In the genomic region with DNA sequence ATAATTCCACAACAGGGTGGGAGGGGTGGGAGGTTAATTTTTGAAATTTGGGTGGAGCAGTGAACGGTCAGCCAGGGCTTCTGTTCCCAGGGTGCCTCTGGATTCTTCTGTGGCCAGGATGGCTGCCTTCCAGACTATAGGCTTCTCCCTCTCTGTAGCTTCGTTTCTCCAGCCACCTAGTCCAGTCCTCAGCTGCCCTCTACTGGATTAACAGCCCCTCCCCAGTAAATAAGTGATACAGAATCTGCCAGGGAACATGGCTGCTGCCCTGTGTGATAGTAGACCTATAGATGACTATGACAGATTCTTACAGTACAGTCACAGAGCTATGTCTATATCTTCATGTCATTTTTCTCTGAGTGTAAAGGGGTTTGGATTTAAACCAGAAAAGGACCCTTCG, we compare ENCODE assay signal across 13 mouse cellular contexts.
DNase-seq lines count a peak whose midpoint lies in the region; ATAC-seq and TF ChIP-seq lines count a peak whose summit lies in the region.
"Had no signal": no experiment of that assay in that cellular context is flagged by ENCODE, and none has a peak within 500 bp of the region (broad histone marks: within the 10 kb centered on the region; RNA-seq: fewer than 3 reads in every experiment).

No protein-coding gene starts in this region.

- 37% methylated on average over 3 of the region's 3 CpGs for WGBS in hindbrain, embryonic 14.5 days
- WGBS in hindbrain, embryonic 13.5 days, result 35% methylated on average over 3 of the region's 3 CpGs
- 35% methylated on average over 3 of the region's 3 CpGs for whole genome bisulfite sequencing in lung, embryonic 14.5 days
- 40% methylated on average over 3 of the region's 3 CpGs for whole genome bisulfite sequencing in midbrain, embryonic 14.5 days

- ATAC-seq in hindbrain, embryonic 14.5 days (ENCODE audit: low FRiP score), result no peak
- ATAC-seq in hindbrain, embryonic 13.5 days (ENCODE audit: low FRiP score), result no peak
- peak; percentile 41; the same call in 1 of the 2 replicates for ATAC-seq in lung, embryonic 14.5 days (ENCODE audit: insufficient read depth)
- no peak; the same call in 1 of the 2 replicates for ATAC-seq in midbrain, embryonic 14.5 days (ENCODE audit: low FRiP score, low TSS enrichment)
- no peak for ATAC-seq in frontal cortex, adult (ENCODE audit: low TSS enrichment)

- no peak overlapping the region for H3K4me2 ChIP-seq in hindbrain, embryonic 14.5 days (replicated peaks)
- no peak overlapping the region for H3K4me2 ChIP-seq in hindbrain, embryonic 13.5 days
- H3K4me2 ChIP-seq in lung, embryonic 14.5 days, result no peak overlapping the region
- H3K4me2 ChIP-seq in midbrain, embryonic 14.5 days (ENCODE audit: low read length), result no peak overlapping the region
- H3K4me2 ChIP-seq: heart, embryonic 15.5 days; liver, embryonic 13.5 days; neural tube, embryonic 12.5 days had no signal

- peak; percentile 51 for TF ChIP-seq CTCF in lung, embryonic 14.5 days (IDR thresholded peaks at IDR 0.05; ENCODE audit: low read depth)

- no peaks in the 10 kb centered on the region for H3K9me3 ChIP-seq in hindbrain, embryonic 14.5 days (ENCODE audit: control insufficient read depth, low read length)
- H3K9me3 ChIP-seq in hindbrain, embryonic 13.5 days, result no peaks in the 10 kb centered on the region
- no peaks in the 10 kb centered on the region for H3K9me3 ChIP-seq in lung, embryonic 14.5 days (ENCODE audit: low read depth, low read length)
- no peaks in the 10 kb centered on the region for H3K9me3 ChIP-seq in midbrain, embryonic 14.5 days (ENCODE audit: control insufficient read depth, low read length)
- H3K9me3 ChIP-seq: heart, embryonic 15.5 days; liver, embryonic 13.5 days; neural tube, embryonic 12.5 days had no signal

- no peak overlapping the region for H3K4me3 ChIP-seq in hindbrain, embryonic 14.5 days (replicated peaks; ENCODE audit: low read length)
- no peak overlapping the region for H3K4me3 ChIP-seq in hindbrain, embryonic 13.5 days
- H3K4me3 ChIP-seq in lung, embryonic 14.5 days (ENCODE audit: low read depth, low read length), result no peak overlapping the region
- H3K4me3 ChIP-seq in midbrain, embryonic 14.5 days (replicated peaks; ENCODE audit: low read depth, low read length), result no peak overlapping the region
- H3K4me3 ChIP-seq: heart, embryonic 15.5 days; layer of hippocampus, adult 2 months; liver, embryonic 13.5 days; neural tube, embryonic 12.5 days had no signal

- H3K27me3 ChIP-seq in hindbrain, embryonic 14.5 days (ENCODE audit: control insufficient read depth, insufficient read depth, low read length), result no peaks in the 10 kb centered on the region
- peaks cover 11% of the 10 kb centered on the region; the same call in 1 of the 2 replicates for H3K27me3 ChIP-seq in hindbrain, embryonic 13.5 days
- H3K27me3 ChIP-seq in lung, embryonic 14.5 days (ENCODE audit: insufficient read depth, low read length), result no peaks in the 10 kb centered on the region
- no peaks in the 10 kb centered on the region for H3K27me3 ChIP-seq in midbrain, embryonic 14.5 days (ENCODE audit: control insufficient read depth, insufficient read depth, low read length)
- H3K27me3 ChIP-seq: liver, embryonic 13.5 days had no signal

- H3K27ac ChIP-seq in hindbrain, embryonic 14.5 days, result no peak overlapping the region
- H3K27ac ChIP-seq in hindbrain, embryonic 13.5 days, result no peak overlapping the region
- no peak overlapping the region for H3K27ac ChIP-seq in lung, embryonic 14.5 days (ENCODE audit: low read depth)
- H3K27ac ChIP-seq in midbrain, embryonic 14.5 days (replicated peaks; ENCODE audit: low read depth, low read length), result no peak overlapping the region
- H3K27ac ChIP-seq: heart, embryonic 15.5 days; layer of hippocampus, adult 2 months; liver, embryonic 13.5 days; neural tube, embryonic 12.5 days had no signal

- DNase-seq in hindbrain, embryonic 14.5 days (ENCODE audit: low spot score), result peak; percentile 44
- peak; percentile 70 for DNase-seq in lung, embryonic 14.5 days
- no peak for DNase-seq in lung, postnatal 10 days
- DNase-seq in NIH3T3 (ENCODE audit: low read depth), result peak; percentile 27
- peak; percentile 51 for DNase-seq in midbrain, embryonic 14.5 days
- no peak for DNase-seq in cerebellum, adult 9-11 months
- DNase-seq: cerebellum, adult 18-20 months; liver, embryonic 13.5 days had no signal

- 0 out of 2 replicates have a peak, but pooled peaks cover 5% of the 10 kb centered on the region for H3K4me1 ChIP-seq in hindbrain, embryonic 14.5 days (replicated peaks; ENCODE audit: control insufficient read depth, insufficient read depth, low read length)
- H3K4me1 ChIP-seq in hindbrain, embryonic 13.5 days (replicated peaks), result peaks cover 5% of the 10 kb centered on the region; the same call in 1 of the 2 replicates
- H3K4me1 ChIP-seq in lung, embryonic 14.5 days (ENCODE audit: insufficient read depth), result no peaks in the 10 kb centered on the region
- H3K4me1 ChIP-seq in midbrain, embryonic 14.5 days (ENCODE audit: control insufficient read depth, insufficient read depth, low read length), result no peaks in the 10 kb centered on the region
- H3K4me1 ChIP-seq: heart, embryonic 15.5 days; liver, embryonic 13.5 days; neural tube, embryonic 12.5 days had no signal

- no peak overlapping the region for H3K9ac ChIP-seq in hindbrain, embryonic 14.5 days
- no peak overlapping the region for H3K9ac ChIP-seq in hindbrain, embryonic 13.5 days
- no peak overlapping the region for H3K9ac ChIP-seq in lung, embryonic 14.5 days
- no peak overlapping the region for H3K9ac ChIP-seq in midbrain, embryonic 14.5 days (replicated peaks; ENCODE audit: low read length)
- H3K9ac ChIP-seq: heart, embryonic 15.5 days; liver, embryonic 13.5 days; neural tube, embryonic 12.5 days had no signal

- no peaks in the 10 kb centered on the region for H3K36me3 ChIP-seq in hindbrain, embryonic 14.5 days (replicated peaks; ENCODE audit: control insufficient read depth, insufficient read depth)
- no peaks in the 10 kb centered on the region for H3K36me3 ChIP-seq in hindbrain, embryonic 13.5 days
- H3K36me3 ChIP-seq in lung, embryonic 14.5 days (ENCODE audit: insufficient read depth), result no peaks in the 10 kb centered on the region
- H3K36me3 ChIP-seq in midbrain, embryonic 14.5 days (ENCODE audit: control insufficient read depth, insufficient read depth, low read length), result no peaks in the 10 kb centered on the region
- H3K36me3 ChIP-seq: heart, embryonic 15.5 days; liver, embryonic 13.5 days; neural tube, embryonic 12.5 days had no signal

Comparison
In these comparisons a context has a peak if more than half of its experiments do, and no peak if none do; other contexts are left out.
1. DNase-seq: peak in hindbrain, embryonic 14.5 days (single experiment), lung, embryonic 14.5 days (single experiment), NIH3T3 (single experiment) and midbrain, embryonic 14.5 days (single experiment); none in lung, postnatal 10 days (single experiment) and cerebellum, adult 9-11 months (single experiment).